Mouse (Mus musculus) forebrain, embryonic 10.5 days (tissue): Measurements from ENCODE around the gene Tmem121. TPM values are rescaled to one million over a fixed set of nuclear protein-coding genes. Genes with fewer than 3 reads are reported as not detected.

Source experiments
- DNase-seq: peaks from one replicate; pipeline ENCODE4 v3.0.0-alpha.2; 2017; ENCODE audit warnings: low spot score; ENCODE audit errors: extremely low spot score
- H3K27ac ChIP-seq: fragments of 300-500 bp; sonication (generic); 2 replicates; pipeline ENCODE4 v1.5.1; 2016; ENCODE audit warnings: mild to moderate bottlenecking
- H3K27me3 ChIP-seq: fragments of 300-500 bp; sonication (generic); 2 replicates; pipeline ENCODE4 v1.6.1; 2016; ENCODE audit warnings: mild to moderate bottlenecking; ENCODE audit not compliant: poor library complexity, severe bottlenecking
- H3K36me3 ChIP-seq: fragments of 300-500 bp; sonication (generic); replicated peaks from 2 replicates; pipeline ENCODE4 v1.6.1; 2016; ENCODE audit warnings: mild to moderate bottlenecking, moderate library complexity
- H3K4me1 ChIP-seq: fragments of 300-500 bp; sonication (generic); 2 replicates; pipeline ENCODE4 v1.6.1; 2016
- H3K4me3 ChIP-seq: fragments of 300-500 bp; sonication (generic); 2 replicates; pipeline ENCODE4 v1.5.1; 2016; ENCODE audit warnings: mild to moderate bottlenecking, moderate library complexity
- H3K9me3 ChIP-seq: fragments of 300-500 bp; sonication (generic); 2 replicates; pipeline ENCODE4 v1.6.1; 2016; ENCODE audit warnings: mild to moderate bottlenecking, moderate library complexity
- WGBS: fragments of 180-500 bp; shearing (Covaris S2); methylation state at CpG from one replicate; pipeline ENCODE4 v1.1.7; 2016; 5-methylcytosine and 5-hydroxymethylcytosine counted together
- polyA plus RNA-seq: library from polyadenylated mRNA; unstranded; fragments of >200 nt; fragmentation: Nextera tagmentation; extraction: Ambion mirVana; gene quantifications from 2 replicates; pipeline ENCODE4 v1.2.1, GENCODE M21; 2016

Gene Tmem121
- polyA plus RNA-seq, 1 experiment from 2014 or later, result 20.3 TPM

DNA sequence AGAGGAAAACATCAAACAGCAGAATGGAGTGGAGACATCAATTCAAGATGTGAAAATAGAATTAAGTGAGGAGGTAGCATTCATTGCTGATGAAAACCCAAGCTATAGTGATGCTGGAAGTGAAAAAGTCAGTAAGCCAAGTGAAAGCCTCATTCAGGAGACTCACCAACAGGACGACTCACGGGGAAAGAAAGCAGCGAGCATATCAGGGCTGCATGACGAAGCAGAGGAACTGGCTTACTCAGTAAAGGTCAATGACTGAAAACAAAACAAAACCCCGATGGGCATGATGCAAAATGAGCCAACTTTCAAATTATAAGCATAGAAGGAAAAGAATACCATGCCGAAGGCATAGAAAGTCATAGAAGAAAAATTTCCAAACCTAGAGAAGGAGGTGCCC is 22.0 kb downstream of the Tmem121 start:
- no peak for DNase-seq
- Histone ChIP-seq H3K4me3 (no peak overlapping the region), H3K27me3 (no peaks in the 10 kb centered on the region), H3K36me3 (no peaks in the 10 kb centered on the region), H3K9me3 (no peaks in the 10 kb centered on the region), H3K27ac (no peak overlapping the region), H3K4me1 (no peaks in the 10 kb centered on the region)
- WGBS, result 86% methylated on average over 6 of the region's 6 CpGs

DNA sequence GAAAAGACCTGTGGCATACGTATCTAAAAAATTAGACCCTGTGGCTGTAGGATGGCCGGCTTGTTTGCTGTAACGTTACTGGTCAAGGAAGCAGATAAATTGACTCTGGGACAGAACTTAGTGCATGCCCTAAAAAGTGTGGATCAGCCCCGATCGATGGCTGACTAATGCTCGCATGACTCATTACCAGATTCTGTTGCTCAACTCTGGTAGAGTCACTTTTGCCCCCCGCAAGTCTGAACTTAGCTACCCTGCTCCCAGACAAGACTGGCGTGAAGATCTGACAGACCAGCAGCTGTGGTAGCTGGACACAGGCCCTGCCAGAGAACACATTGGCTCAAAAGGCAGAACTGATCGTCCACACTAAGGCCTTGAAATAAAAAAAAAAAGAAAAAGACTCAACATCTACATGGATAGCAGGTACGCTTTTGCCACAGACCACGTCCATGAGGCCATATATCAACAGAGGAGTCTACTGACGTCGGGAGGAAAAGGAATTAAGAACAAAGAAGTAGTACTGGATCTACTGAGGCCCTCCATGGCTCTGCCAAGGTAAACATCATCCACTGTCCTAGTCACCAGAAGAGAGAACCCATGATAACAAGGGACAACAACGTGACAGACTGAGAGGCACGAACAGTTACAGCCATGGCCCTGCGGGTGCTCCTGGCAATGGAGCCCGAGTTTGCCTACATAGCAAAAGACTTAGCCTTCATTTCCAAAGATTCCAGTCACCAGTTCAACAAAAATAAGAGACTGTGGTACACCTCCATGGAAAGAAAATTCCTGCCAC is 25.1 kb downstream of the Tmem121 start:
- no peaks in the 10 kb centered on the region for H3K36me3 ChIP-seq
- H3K27me3 ChIP-seq, result no peaks in the 10 kb centered on the region
- no peaks in the 10 kb centered on the region for H3K4me1 ChIP-seq
- H3K4me3 ChIP-seq, result no peak overlapping the region
- no peak for DNase-seq
- 90% methylated on average over 17 of the region's 17 CpGs for WGBS
- H3K9me3 ChIP-seq, result no peaks in the 10 kb centered on the region
- H3K27ac ChIP-seq, result no peak overlapping the region

DNA sequence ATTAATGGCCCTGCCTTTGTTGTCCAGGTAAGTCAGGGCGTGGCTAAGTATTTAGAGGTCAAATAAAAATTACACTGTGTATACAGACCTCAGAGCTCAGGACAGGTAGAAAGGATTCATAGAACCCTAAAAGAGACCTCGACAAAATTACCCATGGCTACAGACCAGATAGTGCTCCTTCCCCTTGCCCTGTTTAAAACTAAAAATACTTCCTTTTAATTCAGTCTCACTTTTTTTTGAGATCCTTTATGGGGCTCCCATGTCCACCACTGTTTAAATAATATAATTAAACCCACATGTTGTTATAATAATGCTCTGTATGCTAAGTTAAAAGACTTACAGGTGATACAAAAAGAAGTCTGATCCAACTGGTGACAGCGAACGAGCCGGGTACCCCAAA is 26.0 kb downstream of the Tmem121 start:
- Histone ChIP-seq H3K9me3 (no peaks in the 10 kb centered on the region), H3K27me3 (no peaks in the 10 kb centered on the region), H3K4me3 (no peak overlapping the region), H3K36me3 (no peaks in the 10 kb centered on the region), H3K27ac (no peak overlapping the region), H3K4me1 (no peaks in the 10 kb centered on the region)
- WGBS, result 89% methylated on average over 5 of the region's 5 CpGs
- no peak for DNase-seq

DNA sequence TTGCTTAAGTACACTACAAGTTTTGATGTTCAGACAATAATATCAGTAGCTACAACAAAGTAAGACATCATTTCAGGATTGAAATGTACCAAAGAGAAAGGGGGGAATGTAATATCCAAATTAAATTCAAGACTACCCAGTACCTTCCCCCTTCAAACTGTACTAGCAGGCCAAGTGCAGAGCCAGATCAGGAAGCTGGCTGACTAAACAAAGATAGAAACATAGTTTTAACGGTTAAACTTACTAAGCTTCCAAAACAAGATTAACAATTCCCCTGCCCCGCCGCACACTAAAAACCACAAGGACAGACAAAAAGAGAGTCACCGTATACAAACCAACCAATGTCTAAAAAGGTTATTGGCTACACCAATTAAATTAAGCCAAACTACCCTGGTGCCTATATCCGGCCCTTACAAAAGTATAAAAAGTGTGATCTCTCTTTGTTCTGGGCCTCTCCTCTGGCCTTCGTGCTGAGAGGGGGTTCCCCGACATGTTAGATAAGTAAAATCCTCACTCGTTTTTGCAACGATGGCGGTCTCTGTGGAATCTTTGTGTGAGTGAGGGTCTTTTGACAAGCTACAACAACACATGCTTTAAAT is 26.7 kb downstream of the Tmem121 start:
- Histone ChIP-seq H3K4me3 (no peak overlapping the region), H3K27me3 (no peaks in the 10 kb centered on the region), H3K36me3 (no peaks in the 10 kb centered on the region), H3K9me3 (no peaks in the 10 kb centered on the region), H3K4me1 (no peaks in the 10 kb centered on the region), H3K27ac (no peak overlapping the region)
- 93% methylated on average over 10 of the region's 10 CpGs for WGBS
- no peak for DNase-seq

DNA sequence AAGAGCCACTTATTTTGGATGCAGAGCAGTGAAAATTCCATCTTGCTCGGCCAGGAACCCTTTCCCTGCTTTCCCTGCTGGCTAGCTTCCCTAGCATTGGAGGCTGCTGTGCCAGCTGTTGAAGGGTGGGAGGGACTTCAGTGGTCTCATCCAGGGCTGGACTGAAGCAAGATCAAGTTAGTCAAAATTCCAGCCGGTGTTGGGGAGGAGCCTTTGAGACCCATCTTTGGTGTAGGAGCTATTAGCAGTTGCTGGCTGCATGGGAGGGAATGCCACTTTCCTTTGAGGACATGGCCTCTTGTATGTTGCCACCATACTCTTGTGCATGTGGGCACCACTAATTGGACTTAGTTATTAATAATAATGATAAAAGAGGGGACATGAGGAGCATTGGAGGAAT is 27.5 kb downstream of the Tmem121 start:
- Histone ChIP-seq H3K4me3 (no peak overlapping the region), H3K27ac (no peak overlapping the region), H3K36me3 (no peaks in the 10 kb centered on the region), H3K9me3 (no peaks in the 10 kb centered on the region), H3K4me1 (no peaks in the 10 kb centered on the region), H3K27me3 (no peaks in the 10 kb centered on the region)
- 82% methylated on average over 2 of the region's 2 CpGs for WGBS
- DNase-seq, result no peak

DNA sequence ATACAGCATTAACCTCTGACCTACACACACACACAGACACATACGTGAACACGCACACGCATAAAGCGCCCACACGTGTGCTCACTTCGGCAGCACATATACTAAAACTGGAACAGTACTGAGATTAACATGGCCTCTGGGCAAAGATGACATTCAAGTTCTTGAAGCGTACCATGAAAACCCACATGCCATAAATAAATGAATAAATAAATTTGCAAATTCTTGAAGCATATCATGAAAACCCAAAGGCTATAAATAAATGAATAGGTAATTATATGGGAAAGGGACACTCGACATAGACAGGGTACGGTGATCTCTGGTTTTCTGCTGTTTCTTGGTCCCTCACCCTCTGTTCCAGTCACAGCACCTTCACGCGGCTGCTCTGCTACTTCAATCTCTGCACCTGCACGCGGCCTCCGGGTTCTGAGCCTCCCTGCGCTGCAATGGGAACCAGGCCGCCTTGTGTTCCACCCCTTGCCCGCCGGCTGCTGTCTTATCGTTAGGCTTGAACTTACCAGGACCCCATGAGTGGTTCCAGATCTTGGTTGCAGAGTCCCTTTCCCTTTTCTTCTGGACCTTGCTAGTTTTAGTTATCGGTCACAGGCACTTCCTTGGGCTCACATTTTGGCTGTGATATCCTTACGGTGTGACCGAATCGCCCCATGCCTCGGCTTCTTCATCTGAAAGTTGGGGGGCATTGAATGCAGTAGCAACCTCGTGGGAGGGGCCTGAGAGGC is 28.5 kb downstream of the Tmem121 start:
- no peak for DNase-seq
- Histone ChIP-seq H3K36me3 (no peaks in the 10 kb centered on the region), H3K4me1 (no peaks in the 10 kb centered on the region), H3K4me3 (no peak overlapping the region), H3K9me3 (no peaks in the 10 kb centered on the region), H3K27me3 (no peaks in the 10 kb centered on the region), H3K27ac (no peak overlapping the region)
- 86% methylated on average over 25 of the region's 25 CpGs for WGBS

DNA sequence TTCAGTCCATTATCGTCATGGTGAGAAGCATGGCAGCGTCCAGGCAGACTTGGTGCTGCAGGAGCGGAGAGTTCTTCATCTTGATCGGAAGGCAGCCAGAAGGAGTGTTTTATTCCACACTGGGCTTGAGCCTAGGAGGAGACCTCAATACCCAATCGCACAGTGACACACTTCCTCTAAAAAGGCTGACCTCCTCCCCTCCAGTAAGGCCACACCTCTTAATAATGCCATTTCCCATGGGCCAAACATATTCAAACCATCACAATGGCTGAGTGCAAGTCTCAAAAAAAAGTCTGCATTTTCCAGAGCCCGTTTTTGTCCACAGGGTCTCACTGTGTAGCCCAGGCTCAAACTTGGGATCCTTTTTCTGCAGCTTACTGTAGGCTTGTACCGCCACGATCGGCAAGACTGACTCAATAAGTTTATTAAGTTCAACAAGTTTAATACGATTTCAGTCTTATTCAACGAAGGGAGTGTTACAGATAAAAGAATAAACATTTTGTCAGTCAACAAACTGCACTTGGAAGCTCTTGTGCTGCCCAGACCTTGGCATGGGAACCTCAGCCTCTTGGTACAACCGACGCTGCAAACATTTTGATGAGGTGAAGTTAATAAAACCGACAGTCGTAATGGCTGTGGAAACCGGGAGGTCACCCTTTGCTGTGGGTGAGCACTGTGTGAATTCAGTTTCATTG is 29.4 kb downstream of the Tmem121 start:
- Histone ChIP-seq H3K27ac (no peak overlapping the region), H3K9me3 (no peaks in the 10 kb centered on the region), H3K27me3 (no peaks in the 10 kb centered on the region), H3K4me1 (no peaks in the 10 kb centered on the region), H3K4me3 (no peak overlapping the region), H3K36me3 (no peaks in the 10 kb centered on the region)
- no peak for DNase-seq
- 87% methylated on average over 16 of the region's 16 CpGs for WGBS

DNA sequence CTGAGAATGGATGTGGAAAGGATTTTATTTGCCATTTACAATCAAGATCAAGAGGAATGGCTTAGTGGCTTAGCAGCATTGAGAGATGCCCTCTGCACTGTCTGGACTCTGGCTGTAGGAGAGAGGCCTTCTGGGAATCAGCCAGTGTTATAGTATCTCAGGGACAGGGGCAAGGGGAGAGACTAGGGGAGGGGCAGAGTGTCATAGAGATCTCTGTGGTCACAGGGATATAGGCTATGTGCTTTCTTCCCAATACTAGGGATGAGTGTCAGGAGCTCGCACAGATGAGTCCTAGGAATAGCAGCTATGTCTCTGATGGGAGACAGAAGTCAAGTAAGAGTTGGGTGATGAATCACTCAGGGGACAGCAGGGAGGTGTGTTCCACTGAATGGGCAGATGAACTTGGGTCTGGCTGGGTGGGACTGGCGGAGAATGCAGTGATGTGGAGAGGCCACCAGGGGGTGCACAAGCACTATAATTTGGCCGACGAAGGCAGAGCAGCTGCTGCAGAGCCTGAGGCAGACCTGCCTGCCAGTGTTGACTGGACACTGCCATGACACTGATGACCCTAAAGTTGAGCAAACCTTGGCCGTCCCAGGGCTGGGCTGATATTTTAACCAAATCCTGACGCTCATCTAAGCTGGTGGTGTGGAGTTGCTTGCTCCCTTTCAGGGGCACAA is 30.1 kb downstream of the Tmem121 start:
- Histone ChIP-seq H3K9me3 (no peaks in the 10 kb centered on the region), H3K27me3 (no peaks in the 10 kb centered on the region), H3K4me3 (no peak overlapping the region), H3K4me1 (no peaks in the 10 kb centered on the region), H3K36me3 (no peaks in the 10 kb centered on the region), H3K27ac (no peak overlapping the region)
- 17% methylated on average over 6 of the region's 6 CpGs for WGBS
- peak; percentile 60 for DNase-seq

DNA sequence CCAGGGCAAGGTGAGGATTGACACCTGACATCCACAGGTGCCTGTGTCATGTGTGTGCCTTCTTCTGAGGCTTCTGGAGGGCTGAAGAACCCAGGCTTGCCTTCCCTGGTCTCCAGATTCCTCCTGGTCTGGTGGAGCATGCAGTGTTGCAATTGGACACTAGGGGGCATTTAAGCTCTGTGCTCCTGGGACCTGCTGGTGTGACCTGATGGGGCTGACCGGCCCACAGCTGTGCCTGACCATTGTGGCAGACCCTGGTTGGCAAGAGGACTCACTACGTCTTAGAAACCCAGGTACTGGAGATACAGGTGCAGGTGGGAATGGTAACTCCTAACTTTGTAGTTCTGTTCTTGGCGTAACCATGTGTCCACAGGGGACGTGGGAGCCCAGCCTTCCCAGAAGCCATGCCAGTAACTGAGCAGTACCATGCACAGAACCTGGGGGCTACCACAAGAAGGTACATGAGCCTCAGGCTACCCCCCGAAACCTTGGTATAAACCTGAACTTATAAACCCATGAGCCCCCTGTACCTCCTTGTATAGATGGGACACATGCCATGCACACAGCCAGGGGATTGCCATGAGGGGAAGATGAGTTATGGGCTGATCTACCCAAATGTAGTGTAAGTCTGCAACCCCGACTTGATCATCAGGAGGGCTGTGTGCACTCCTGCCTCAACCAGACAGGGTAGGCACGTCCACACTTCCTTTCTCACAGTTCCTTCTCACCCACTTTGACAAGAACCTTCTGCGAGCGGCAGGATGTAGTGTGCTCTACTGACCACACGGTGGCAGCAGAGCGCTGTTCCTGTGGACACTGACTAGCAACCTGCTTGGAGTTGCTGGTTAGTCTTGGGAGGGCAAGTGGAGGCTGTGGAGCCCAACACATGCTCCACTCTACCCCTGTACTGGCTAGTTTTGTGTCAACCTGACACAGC is 31.8 kb downstream of the Tmem121 start:
- Histone ChIP-seq H3K27ac (no peak overlapping the region), H3K36me3 (no peaks in the 10 kb centered on the region), H3K4me1 (no peaks in the 10 kb centered on the region), H3K4me3 (no peak overlapping the region), H3K9me3 (no peaks in the 10 kb centered on the region), H3K27me3 (no peaks in the 10 kb centered on the region)
- 30% methylated on average over 11 of the region's 11 CpGs for WGBS
- DNase-seq, result peak; percentile 69

DNA sequence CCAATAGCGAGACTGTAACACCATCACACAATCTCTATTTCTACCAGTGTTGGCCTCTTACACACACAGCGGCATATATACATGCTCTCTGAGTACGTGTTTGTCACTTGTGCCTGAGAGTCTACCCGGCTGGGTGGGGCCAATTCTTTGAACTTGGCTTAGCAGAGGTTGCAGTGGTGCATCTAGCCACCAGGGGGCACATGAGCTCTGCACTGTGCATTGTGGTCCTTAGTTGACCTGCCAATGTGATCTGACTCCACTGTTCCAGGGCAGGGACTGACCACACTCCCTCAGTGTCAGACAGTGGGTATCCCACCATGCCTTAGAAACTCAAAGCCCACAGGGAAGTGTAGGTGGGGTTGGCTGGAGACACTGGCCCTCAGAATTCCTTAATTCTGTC is 34.1 kb downstream of the Tmem121 start:
- peak; percentile 50 for DNase-seq
- Histone ChIP-seq H3K4me1 (no peaks in the 10 kb centered on the region), H3K27ac (no peak overlapping the region), H3K4me3 (no peak overlapping the region), H3K36me3 (no peaks in the 10 kb centered on the region), H3K27me3 (no peaks in the 10 kb centered on the region), H3K9me3 (peaks cover under 1% of the 10 kb centered on the region; the same call in 1 of the 2 replicates)
- 62% methylated on average over 4 of the region's 4 CpGs for WGBS

DNA sequence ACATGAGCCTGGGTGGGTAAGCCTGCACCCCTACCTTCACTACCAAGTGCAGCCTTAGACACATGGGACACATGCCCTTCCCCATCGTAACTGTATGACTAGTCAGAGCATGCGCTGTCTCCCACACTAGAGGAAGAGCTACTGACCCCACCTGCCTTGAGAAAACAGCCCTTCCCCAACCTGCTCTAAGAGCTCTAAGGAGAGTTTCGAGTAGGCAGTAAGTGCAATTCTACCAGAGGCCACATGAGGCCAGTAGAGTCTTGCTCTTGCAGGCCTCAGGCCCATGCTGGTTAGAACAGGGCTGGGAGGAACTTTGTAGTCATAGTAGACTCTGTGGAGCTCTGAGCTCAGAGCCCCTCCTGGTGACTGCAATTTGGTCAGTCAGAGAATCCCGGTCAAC is 34.7 kb downstream of the Tmem121 start:
- Histone ChIP-seq H3K9me3 (peaks cover 4% of the 10 kb centered on the region; the same call in 1 of the 2 replicates), H3K4me3 (no peak overlapping the region), H3K27me3 (no peaks in the 10 kb centered on the region), H3K4me1 (no peaks in the 10 kb centered on the region), H3K36me3 (no peaks in the 10 kb centered on the region), H3K27ac (no peak overlapping the region)
- 42% methylated on average over 4 of the region's 4 CpGs for WGBS
- DNase-seq, result peak; percentile 37
